Mouse (Mus musculus) brain, embryonic 18.5 days (tissue): ENCODE measurements at regions not wholly inside any gene's neighbourhood (a gene's known extent, or its start where the extent isn't known, plus 50 kb on each side); places are given as distances from the start of the nearest gene placed in this dataset.

Experiments
- DNase-seq: peaks from one replicate; pipeline ENCODE4 v3.0.0-alpha.2; 2012; ENCODE audit warnings: low read depth, low spot score

DNA sequence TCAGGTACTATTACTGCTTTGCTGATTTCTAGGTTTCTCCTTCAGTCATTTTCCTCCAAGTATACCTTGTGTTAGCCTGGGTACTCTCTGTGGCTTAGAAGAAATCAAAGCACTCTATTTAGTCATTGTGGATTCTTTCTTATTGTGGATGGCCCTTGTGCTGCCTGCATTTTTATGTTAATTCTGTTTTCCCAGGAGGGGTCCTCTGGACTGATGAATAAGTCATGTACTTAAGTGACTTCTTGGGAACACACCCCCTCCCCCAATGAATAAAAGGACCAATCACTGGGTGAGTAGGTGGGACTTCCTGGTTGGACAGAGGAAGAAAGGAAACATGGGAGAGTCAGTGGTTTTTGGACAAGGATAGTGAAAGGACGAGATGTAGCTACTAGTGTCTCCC lies 128.1 kb upstream of the Cntn4 start:
- DNase-seq: no peak

DNA sequence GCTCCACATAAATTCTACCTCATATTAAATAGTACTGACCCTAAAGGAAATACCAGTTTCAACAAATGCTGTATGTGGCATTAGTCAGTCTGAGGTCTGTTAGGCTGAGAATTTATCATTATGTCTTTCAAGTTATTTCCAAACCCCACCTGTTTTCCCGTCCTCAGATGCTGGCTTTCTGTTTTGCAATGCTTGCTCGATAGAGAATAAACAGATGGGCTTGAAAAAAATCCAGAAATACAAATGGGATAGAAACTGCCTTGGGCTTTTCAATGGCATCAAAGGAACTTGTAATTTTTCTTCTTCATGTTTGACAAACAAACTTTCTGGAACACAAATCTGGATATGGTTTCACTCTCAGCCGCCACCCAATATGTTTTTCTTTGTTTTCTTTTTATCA lies 109.2 kb upstream of the Cntn4 start:
- DNase-seq: peak; percentile 8

DNA sequence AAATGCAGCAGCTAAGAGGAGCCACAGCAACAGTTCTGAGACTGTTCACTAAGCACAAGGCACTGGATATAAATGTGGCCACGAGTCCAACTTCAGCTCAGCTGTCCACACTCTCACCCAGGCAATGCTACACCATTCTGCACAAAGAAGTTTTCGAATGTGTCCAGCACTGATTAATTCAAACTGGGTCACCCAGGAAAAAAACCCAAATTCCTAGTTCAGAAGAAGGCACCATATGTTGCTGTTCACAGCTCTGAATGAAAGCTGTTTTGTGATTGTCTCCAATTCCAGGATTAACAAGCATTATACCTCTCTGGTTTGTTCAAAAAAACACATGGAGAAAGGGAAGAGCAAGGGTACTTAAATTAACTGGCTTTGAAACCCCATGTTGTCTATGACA lies 108.4 kb upstream of the Cntn4 start:
- no peak for DNase-seq

GRCm38 (mm10) chr6:105604234-105604633 lies 73.2 kb upstream of the Cntn4 start:
- DNase-seq: peak; percentile 6
